Mouse (Mus musculus) heart, postnatal 0 days (tissue): ENCODE measurements around the gene Cldn12.

Source experiments
- CTCF ChIP-seq: IDR thresholded peaks from 2 replicates; pipeline ENCODE4 v1.5.1; 2016; ENCODE audit warnings: antibody characterized with exemption, control low read depth, low read depth
- EP300 ChIP-seq: IDR thresholded peaks from 2 replicates; pipeline ENCODE4 v1.6.1; 2016; ENCODE audit warnings: antibody characterized with exemption, low read depth

- TF ChIP-seq CTCF (no peak), EP300 (no peak)
Observed at GRCm38 (mm10) chr5:5486071-5486470, 28.7 kb downstream of the Cldn12 start.
